Mouse (Mus musculus) monocyte, adult 2 months (primary cell): Measurements from ENCODE around the gene Tlnrd1.

Experiments used
- DNase-seq, 2 experiments: peaks; one replicate each; pipeline ENCODE4 v3.0.0; 2022; ENCODE audit warnings: low spot score in 2 of 2, low read depth in 1 of 2

Gene Tlnrd1

GRCm38 (mm10) chr7:83884921-83885532, 922 bp upstream of the Tlnrd1 start:
- no peak for DNase-seq

- peak; percentile 24 to 52 for DNase-seq
These were observed 657 bp downstream of the Tlnrd1 start for GRCm38 (mm10) chr7:83883276-83884020.

- DNase-seq, result no peak
These were observed 1.4 kb downstream of the Tlnrd1 start for GRCm38 (mm10) chr7:83882633-83883275.

DNA sequence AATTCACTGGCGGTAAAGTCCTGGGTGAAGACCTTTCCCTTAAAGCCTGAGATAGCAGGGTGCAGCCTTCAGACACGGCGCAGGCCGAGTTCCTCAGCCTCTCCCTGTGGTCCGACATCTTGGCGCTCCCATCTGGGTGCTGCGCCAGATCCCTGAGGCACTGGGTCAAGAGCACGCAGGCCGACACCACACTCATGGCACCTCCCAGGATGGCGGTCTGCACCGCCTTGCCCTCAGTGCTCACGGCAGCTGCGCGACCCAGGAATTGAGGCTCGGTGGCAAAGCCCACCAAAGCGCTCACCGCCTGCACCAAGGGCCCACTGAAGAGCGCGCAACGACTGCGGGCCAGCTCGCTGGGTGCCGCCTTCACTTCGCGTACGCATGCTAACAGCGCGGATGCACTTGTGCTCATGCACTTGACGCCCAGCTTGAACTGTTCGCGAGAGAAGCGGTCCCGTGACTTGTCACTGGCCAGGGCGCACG, 1.9 kb downstream of the Tlnrd1 start:
- DNase-seq, result no peak

GRCm38 (mm10) chr7:83878676-83879448, 5.2 kb downstream of the Tlnrd1 start:
- no peak for DNase-seq

DNA sequence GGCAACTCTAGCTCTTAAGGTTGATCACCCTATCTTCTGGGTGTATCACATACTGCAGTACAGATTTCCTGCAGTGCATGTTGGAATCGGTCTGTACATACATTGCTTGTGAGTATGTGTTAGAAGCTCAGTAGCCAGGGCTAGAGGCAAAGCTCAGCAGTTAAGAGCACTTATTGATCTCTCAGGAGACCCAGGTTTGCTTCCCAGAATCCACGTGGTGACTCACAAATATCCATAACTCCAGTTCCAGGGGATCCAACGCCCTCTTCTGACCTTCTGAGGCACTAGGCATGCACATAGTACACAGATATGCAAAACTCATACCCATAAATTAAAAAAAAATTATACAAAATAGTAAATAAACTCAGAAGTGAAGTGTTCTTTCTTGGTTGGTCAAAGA, 7.0 kb downstream of the Tlnrd1 start:
- no peak for DNase-seq

DNA sequence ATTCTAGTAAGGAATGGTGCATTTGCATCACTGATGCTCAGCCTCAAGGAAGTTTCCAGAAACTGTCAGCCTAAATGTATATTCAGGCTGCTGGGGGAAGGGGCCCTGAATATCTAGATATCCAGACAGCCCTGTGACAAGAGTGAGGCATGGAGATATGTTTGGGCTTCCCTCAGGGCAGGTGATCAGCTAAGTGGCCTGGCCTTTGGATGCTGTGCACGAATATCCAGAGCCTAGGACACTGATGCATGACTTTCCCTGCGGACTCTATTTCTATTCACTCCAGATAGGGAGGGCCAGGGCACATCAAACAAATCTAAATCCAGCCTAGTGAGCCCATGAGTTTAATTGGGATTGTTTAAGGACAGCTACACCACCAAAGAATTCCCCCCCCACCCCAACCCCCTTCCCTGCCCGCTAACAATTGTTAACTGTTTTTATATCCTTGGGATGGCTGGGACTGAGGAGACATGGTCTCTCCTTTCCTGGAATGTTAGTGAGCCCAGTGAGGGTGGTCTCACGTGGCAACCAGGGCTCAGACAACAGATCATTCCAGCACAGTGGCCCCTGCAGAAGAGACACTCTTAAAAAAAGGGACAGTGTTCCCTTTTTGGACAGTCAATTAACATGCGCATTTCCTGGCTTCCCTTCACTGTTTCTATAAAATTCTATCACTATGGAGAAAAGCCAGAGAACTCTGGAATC, 14.1 kb downstream of the Tlnrd1 start:
- DNase-seq, result no peak

DNA sequence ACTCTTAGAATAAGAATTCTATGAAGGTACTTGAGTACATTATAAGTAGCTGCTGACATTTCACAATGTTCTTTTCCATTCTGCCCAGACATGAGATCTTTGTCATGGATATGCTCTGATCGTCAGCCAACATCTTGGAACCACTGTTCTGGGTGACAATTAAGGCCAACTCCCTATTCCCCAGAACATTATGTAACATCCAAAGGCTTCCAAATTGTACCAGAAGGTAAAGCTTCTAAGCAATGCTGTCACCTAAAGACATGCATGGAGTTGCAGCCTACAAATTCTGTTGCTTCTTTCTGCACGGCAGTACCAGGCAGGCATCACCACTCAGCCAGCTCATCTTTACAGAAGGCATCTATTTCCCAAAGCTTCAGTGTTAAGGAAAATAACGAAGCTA, 15.9 kb downstream of the Tlnrd1 start:
- no peak for DNase-seq

DNA sequence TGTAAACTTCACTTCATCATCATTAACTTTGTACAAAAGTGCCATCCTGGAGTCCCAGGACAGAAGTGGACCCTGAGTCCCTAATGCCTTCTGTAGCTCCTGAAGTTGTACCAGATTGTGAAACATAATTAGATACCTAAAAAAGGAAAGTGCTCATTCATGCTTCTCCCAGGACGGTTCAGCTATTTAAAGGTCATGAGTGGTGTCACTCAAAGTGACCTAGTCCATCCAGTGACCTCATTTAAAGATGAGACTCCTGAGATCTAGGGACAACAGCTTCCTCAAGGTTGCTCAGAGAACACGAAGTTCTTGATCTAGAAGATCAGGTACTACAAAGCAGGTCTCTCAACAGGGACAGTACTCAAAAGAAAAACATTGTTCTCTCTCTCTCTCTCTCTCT, 20.6 kb downstream of the Tlnrd1 start:
- DNase-seq, result no peak

DNA sequence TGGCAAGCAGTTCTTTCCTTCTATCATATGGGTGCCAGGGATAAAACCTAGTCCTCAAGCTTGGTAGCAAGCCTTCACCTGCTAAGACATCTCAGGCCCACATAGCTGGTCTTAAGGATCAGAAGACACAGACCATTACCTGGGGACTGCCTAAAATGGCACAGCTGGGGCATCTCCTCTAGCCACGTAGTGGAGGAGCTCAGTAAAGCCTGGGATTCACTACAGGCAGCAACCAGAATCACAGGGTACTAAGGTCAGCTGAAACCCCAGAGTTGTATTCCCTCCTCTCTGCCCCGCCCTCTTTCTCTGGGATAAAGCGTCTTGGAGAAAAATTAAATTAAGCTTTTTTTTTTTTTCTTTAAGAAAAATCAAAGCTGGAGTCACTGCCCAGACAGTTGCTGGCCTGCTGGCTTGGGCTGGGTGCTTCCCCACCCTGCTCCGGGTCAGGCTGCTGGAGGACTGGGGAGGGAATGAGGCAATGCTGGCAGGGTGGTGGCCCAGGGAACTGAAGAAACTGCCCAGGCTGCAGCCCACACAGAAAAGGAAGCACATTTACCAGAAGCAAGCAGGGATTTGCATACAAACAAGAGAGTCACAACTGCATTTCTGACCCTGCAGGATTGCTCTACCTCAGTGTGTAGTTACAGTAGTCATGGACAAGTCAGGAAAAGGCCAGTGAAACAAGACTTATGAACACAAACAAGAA, 24.6 kb downstream of the Tlnrd1 start:
- peak; percentile 22 to 52 for DNase-seq

DNA sequence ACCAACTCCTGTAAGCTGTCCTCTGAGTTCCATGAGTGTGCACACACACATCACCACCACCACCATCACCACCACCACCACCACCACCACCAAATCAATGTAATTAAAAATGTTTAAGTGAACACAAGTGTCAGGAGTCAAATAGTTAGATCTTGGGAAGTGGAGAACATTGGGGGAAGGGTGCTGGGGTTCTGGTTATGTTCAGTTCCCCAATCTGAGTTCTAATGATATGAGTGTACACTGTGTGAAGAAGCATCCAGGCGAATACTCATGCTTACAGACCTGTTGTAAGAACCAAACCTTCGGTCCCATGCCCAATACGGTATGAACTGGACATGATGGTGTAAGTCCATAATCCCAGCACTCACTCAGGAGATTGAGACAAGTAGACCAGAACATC, 26.2 kb downstream of the Tlnrd1 start:
- no peak for DNase-seq

GRCm38 (mm10) chr7:83857208-83857488, 27.0 kb downstream of the Tlnrd1 start:
- DNase-seq, result no peak

GRCm38 (mm10) chr7:83856353-83857207, 27.5 kb downstream of the Tlnrd1 start:
- DNase-seq, result no peak

DNA sequence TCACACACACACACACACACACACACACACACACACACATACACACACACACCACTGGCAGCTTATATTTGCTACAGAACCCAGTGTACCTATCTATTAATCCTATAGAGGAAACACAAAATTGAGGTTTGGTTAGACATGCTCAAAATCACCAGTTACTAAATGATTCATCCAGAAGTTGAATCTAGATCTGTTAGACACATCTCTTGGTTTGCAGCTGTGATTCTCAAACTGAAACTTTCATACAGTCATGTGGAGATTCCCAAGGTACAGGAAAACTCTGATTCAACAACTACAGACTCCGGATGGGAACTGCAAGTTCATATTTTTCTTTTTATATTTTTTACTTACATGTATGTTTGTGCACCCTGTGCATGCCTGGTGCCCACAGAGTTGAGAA, 28.9 kb downstream of the Tlnrd1 start:
- no peak for DNase-seq

GRCm38 (mm10) chr7:83852381-83853380, 31.4 kb downstream of the Tlnrd1 start:
- DNase-seq, result no peak

DNA sequence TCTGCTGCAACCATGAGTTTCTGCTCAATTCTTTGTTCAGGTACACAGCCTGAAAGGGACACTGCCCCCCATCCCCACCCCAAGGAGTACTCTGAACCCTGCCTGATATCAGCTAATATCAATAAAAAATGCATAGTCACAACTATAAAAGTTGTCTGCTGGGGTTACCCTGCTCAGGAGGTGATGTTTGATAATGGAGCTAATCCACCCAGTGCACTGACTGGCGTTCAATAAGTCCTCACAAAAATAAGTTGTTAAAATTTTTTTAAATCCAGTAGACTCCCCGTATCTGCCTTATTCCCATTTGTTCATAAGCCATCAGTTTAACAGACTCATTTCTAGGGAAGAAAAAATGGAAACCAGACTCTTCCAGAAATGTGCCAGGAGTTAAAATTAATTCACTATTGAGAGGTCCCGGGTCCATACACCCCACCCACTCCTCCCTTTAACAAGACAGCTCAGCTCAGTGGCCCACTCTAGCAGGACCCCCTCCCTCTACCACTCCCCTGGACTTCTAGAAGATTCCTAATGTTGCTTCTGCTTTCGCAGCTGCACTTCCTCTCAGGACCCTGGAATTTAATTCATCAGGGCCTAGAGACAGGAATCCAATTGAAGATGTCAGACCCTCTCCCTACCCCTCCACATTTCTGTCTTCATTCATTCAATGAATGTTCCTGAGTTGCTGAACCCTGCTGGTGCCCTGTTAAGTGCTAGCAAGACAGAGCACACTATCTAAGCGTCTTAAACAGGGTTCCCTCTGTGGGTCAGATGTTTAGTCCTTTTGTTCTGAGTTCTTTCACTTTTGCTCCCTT, 32.3 kb downstream of the Tlnrd1 start:
- DNase-seq, result no peak
